8 mouse cellular contexts compared by ENCODE assay signal in genomic region chr4:155214793-155215192, GRCm38 (mm10). TPM values are rescaled to one million over a fixed set of nuclear protein-coding genes. Genes with fewer than 3 reads are reported as not detected.
DNase-seq lines count a peak whose midpoint lies in the region; ATAC-seq lines count a peak whose summit lies in the region.
"Had no signal": no experiment of that assay in that cellular context is flagged by ENCODE, and none has a peak within 500 bp of the region (broad histone marks: within the 10 kb centered on the region; RNA-seq: fewer than 3 reads in every experiment).

No protein-coding gene starts in this region.

- H3K4me2 ChIP-seq in intestine, embryonic 15.5 days (replicated peaks), result peak overlapping the region; percentile 20; the same call in 1 of the 2 replicates
- no peak overlapping the region for H3K4me2 ChIP-seq in intestine, embryonic 16.5 days (ENCODE audit: low read depth, low read length)
- H3K4me2 ChIP-seq in neural tube, embryonic 12.5 days (replicated peaks), result peak overlapping the region; percentile 33
- peak overlapping the region; percentile 28 for H3K4me2 ChIP-seq in hindbrain, embryonic 14.5 days (replicated peaks)
- peak overlapping the region; percentile 26 for H3K4me2 ChIP-seq in neural tube, embryonic 15.5 days

- ATAC-seq in intestine, embryonic 15.5 days, result no peak
- no peak for ATAC-seq in intestine, embryonic 16.5 days
- ATAC-seq in neural tube, embryonic 12.5 days (ENCODE audit: low FRiP score, low read depth), result no peak
- ATAC-seq in hindbrain, embryonic 14.5 days (ENCODE audit: low FRiP score), result no peak
- no peak for ATAC-seq in neural tube, embryonic 15.5 days (ENCODE audit: low FRiP score)

- no peak overlapping the region for H3K27ac ChIP-seq in intestine, embryonic 15.5 days
- H3K27ac ChIP-seq in intestine, embryonic 16.5 days (ENCODE audit: low read length), result no peak overlapping the region
- no peak overlapping the region for H3K27ac ChIP-seq in neural tube, embryonic 12.5 days
- no peak overlapping the region for H3K27ac ChIP-seq in hindbrain, embryonic 14.5 days
- H3K27ac ChIP-seq in neural tube, embryonic 15.5 days (replicated peaks), result peak overlapping the region; percentile 54; the same call in 1 of the 2 replicates

- H3K4me1 ChIP-seq in intestine, embryonic 15.5 days (replicated peaks), result peaks cover 70% of the 10 kb centered on the region
- H3K4me1 ChIP-seq in intestine, embryonic 16.5 days (ENCODE audit: control insufficient read depth, insufficient read depth, low read length), result peaks cover 72% of the 10 kb centered on the region
- H3K4me1 ChIP-seq in neural tube, embryonic 12.5 days, result peaks cover 73% of the 10 kb centered on the region
- H3K4me1 ChIP-seq in hindbrain, embryonic 14.5 days (replicated peaks; ENCODE audit: control insufficient read depth, insufficient read depth, low read length), result peaks cover 73% of the 10 kb centered on the region
- peaks cover 91% of the 10 kb centered on the region for H3K4me1 ChIP-seq in neural tube, embryonic 15.5 days

- no peak for DNase-seq in neural tube, embryonic 10.5 days (ENCODE audit: extremely low spot score, low spot score)
- DNase-seq in hindbrain, embryonic 14.5 days (ENCODE audit: low spot score), result no peak
- DNase-seq in ovary, postnatal 10 days (ENCODE audit: low spot score), result no peak
- DNase-seq: gastrocnemius, postnatal 14 days had no signal

- no peaks in the 10 kb centered on the region for H3K27me3 ChIP-seq in intestine, embryonic 15.5 days (replicated peaks)
- no peaks in the 10 kb centered on the region for H3K27me3 ChIP-seq in intestine, embryonic 16.5 days (replicated peaks; ENCODE audit: control insufficient read depth, insufficient read depth, low read length)
- H3K27me3 ChIP-seq in neural tube, embryonic 12.5 days (replicated peaks), result no peaks in the 10 kb centered on the region
- no peaks in the 10 kb centered on the region for H3K27me3 ChIP-seq in hindbrain, embryonic 14.5 days (ENCODE audit: control insufficient read depth, insufficient read depth, low read length)
- H3K27me3 ChIP-seq in neural tube, embryonic 15.5 days (replicated peaks), result no peaks in the 10 kb centered on the region

- 0 out of 2 replicates have a peak, but pooled peaks cover 4% of the 10 kb centered on the region for H3K36me3 ChIP-seq in intestine, embryonic 15.5 days
- H3K36me3 ChIP-seq in intestine, embryonic 16.5 days (ENCODE audit: control insufficient read depth, insufficient read depth, low read length), result 0 out of 2 replicates have a peak, but pooled peaks cover 8% of the 10 kb centered on the region
- peaks cover 14% of the 10 kb centered on the region for H3K36me3 ChIP-seq in neural tube, embryonic 12.5 days
- no peaks in the 10 kb centered on the region for H3K36me3 ChIP-seq in hindbrain, embryonic 14.5 days (replicated peaks; ENCODE audit: control insufficient read depth, insufficient read depth)
- H3K36me3 ChIP-seq in neural tube, embryonic 15.5 days, result peaks cover 4% of the 10 kb centered on the region; the same call in 1 of the 2 replicates

- no peaks in the 10 kb centered on the region for H3K9me3 ChIP-seq in intestine, embryonic 15.5 days
- H3K9me3 ChIP-seq in intestine, embryonic 16.5 days (ENCODE audit: control insufficient read depth, low read length), result no peaks in the 10 kb centered on the region
- no peaks in the 10 kb centered on the region for H3K9me3 ChIP-seq in neural tube, embryonic 12.5 days
- no peaks in the 10 kb centered on the region for H3K9me3 ChIP-seq in hindbrain, embryonic 14.5 days (ENCODE audit: control insufficient read depth, low read length)
- no peaks in the 10 kb centered on the region for H3K9me3 ChIP-seq in neural tube, embryonic 15.5 days (replicated peaks)

- H3K4me3 ChIP-seq in intestine, embryonic 15.5 days (replicated peaks), result no peak overlapping the region
- no peak overlapping the region for H3K4me3 ChIP-seq in intestine, embryonic 16.5 days (ENCODE audit: low read length)
- H3K4me3 ChIP-seq in neural tube, embryonic 12.5 days, result no peak overlapping the region
- H3K4me3 ChIP-seq in hindbrain, embryonic 14.5 days (replicated peaks; ENCODE audit: low read length), result no peak overlapping the region
- H3K4me3 ChIP-seq in neural tube, embryonic 15.5 days (replicated peaks), result no peak overlapping the region

- 62% methylated on average over 10 of the region's 10 CpGs for WGBS in intestine, embryonic 15.5 days
- WGBS in intestine, embryonic 16.5 days, result 78% methylated on average over 10 of the region's 10 CpGs
- WGBS in neural tube, embryonic 12.5 days, result 65% methylated on average over 10 of the region's 10 CpGs
- 78% methylated on average over 10 of the region's 10 CpGs for WGBS in hindbrain, embryonic 14.5 days
- 61% methylated on average over 10 of the region's 10 CpGs for WGBS in neural tube, embryonic 15.5 days

- H3K9ac ChIP-seq in intestine, embryonic 15.5 days, result no peak overlapping the region
- H3K9ac ChIP-seq in intestine, embryonic 16.5 days (ENCODE audit: low read depth, low read length), result no peak overlapping the region
- no peak overlapping the region for H3K9ac ChIP-seq in neural tube, embryonic 12.5 days
- H3K9ac ChIP-seq in hindbrain, embryonic 14.5 days, result no peak overlapping the region
- no peak overlapping the region for H3K9ac ChIP-seq in neural tube, embryonic 15.5 days (replicated peaks)

RNA-seq across cellular contexts. Expression of gene Ski, which starts 7.6 kb away (rescaled TPM):
- 13.3 and 13.8 TPM in 2 replicates for polyA plus RNA-seq in intestine, embryonic 15.5 days (2015; fragmentation: Nextera tagmentation; extraction: Ambion mirVana)
- 11.4 and 11.7 TPM in 2 replicates for polyA plus RNA-seq in intestine, embryonic 16.5 days (2015; fragmentation: Nextera tagmentation; extraction: Ambion mirVana)
- polyA plus RNA-seq in neural tube, embryonic 12.5 days (2016; fragmentation: Nextera tagmentation; extraction: Ambion mirVana), result 12.3 and 13.2 TPM in 2 replicates
- 15.1 and 15.6 TPM in 2 replicates for polyA plus RNA-seq in hindbrain, embryonic 14.5 days (2014; fragmentation: Nextera tagmentation; extraction: Ambion mirVana)
- polyA plus RNA-seq in neural tube, embryonic 15.5 days (2015; fragmentation: Nextera tagmentation; extraction: Ambion mirVana), result 10.0 and 10.6 TPM in 2 replicates

RNA-seq across cellular contexts. Expression of gene Faap20, which starts 34.8 kb away (rescaled TPM):
- 64.1 and 74.9 TPM in 2 replicates for polyA plus RNA-seq in intestine, embryonic 15.5 days (2015; fragmentation: Nextera tagmentation; extraction: Ambion mirVana)
- 60.3 and 70.4 TPM in 2 replicates for polyA plus RNA-seq in intestine, embryonic 16.5 days (2015; fragmentation: Nextera tagmentation; extraction: Ambion mirVana)
- polyA plus RNA-seq in neural tube, embryonic 12.5 days (2016; fragmentation: Nextera tagmentation; extraction: Ambion mirVana), result 87.5 and 89.3 TPM in 2 replicates
- polyA plus RNA-seq in hindbrain, embryonic 14.5 days (2014; fragmentation: Nextera tagmentation; extraction: Ambion mirVana), result 69.0 and 76.0 TPM in 2 replicates
- 69.7 and 73.1 TPM in 2 replicates for polyA plus RNA-seq in neural tube, embryonic 15.5 days (2015; fragmentation: Nextera tagmentation; extraction: Ambion mirVana)
